Mouse (Mus musculus) layer of hippocampus, adult 2 months (tissue): Measurements from ENCODE around the gene Nckap5. TPM values are rescaled to one million over a fixed set of nuclear protein-coding genes. Genes with fewer than 3 reads are reported as not detected.

Source experiments
- DNase-seq, 2 experiments: peaks; one replicate each; pipeline ENCODE4 v3.0.0; 2022; ENCODE audit warnings: low spot score in 2 of 2
- H3K27ac ChIP-seq: fragments of 200-600 bp; 2 replicates; pipeline ENCODE4 v1.8.1; 2022
- H3K4me3 ChIP-seq: fragments of 200-600 bp; 2 replicates; pipeline ENCODE4 v1.8.1; 2022; ENCODE audit warnings: mild to moderate bottlenecking
- CTCF ChIP-seq: fragments of 200-600 bp; conservative IDR thresholded peaks from 2 replicates; pipeline ENCODE4 v1.8.1; 2022; ENCODE audit warnings: antibody characterized with exemption, mild to moderate bottlenecking, moderate library complexity
- total RNA-seq, 2 experiments: library from RNA; stranded (reverse); gene quantifications; 2 replicates each; pipeline ENCODE4 v1.2.3; 2021

Nckap5 gene
- total RNA-seq, 2 experiments from 2014 or later = 10.5 to 11.8 TPM

DNA sequence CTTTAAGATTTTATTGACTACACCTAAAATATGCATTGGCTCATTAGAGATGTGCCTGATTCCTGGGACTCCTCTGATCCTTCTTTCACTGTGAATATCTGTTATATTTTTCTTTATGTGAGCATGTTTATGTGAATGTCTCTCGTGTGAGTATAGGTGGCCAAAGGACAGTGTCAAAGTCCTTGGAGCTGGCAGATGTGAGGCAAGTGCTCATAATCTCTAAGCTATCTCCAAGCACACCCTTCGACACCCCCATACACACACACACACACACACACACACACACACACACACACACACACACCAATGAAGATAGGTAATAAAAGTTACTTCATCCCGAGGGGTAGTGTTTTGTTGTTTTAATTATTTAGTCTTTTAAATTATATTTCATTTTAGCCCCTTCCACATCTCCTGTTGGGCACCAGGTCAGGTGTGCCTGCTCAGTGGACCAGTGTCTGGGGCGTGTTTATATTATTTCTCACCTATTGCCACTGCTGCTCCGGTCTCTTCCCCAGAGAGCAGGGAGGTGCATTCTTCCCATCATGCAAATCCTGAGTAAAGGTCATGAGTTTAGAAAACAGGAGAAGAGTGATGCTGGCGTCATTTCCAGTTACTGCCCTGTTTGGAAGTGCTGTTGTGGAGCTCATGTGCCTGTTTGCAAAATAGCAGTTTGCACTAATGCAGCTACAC lies 469.9 kb downstream of the Nckap5 start:
- no peak for TF ChIP-seq CTCF
- H3K4me3 ChIP-seq = no peak overlapping the region
- H3K27ac ChIP-seq = no peak overlapping the region
- DNase-seq = no peak

DNA sequence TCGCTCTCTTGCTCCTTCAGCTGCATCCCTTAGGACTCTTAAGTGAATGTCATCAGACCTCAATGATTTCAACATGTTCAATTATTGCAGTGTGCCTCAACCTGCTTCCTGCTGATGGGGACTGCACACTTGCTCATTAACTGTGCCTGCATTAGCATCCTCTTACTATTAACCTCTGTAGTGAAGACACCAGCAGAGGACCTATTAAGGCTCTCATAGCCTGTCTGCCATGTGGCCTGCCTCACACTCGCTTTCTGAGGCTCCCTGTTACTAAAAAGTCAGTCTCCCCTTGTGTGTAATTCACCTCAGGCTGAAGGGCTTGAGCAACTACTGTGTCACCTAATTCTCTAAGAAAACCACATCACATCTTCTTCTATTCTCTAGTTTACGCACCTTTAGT lies 470.5 kb downstream of the Nckap5 start:
- Histone ChIP-seq H3K4me3 (no peak overlapping the region), H3K27ac (no peak overlapping the region)
- no peak for DNase-seq
- no peak for TF ChIP-seq CTCF

DNA sequence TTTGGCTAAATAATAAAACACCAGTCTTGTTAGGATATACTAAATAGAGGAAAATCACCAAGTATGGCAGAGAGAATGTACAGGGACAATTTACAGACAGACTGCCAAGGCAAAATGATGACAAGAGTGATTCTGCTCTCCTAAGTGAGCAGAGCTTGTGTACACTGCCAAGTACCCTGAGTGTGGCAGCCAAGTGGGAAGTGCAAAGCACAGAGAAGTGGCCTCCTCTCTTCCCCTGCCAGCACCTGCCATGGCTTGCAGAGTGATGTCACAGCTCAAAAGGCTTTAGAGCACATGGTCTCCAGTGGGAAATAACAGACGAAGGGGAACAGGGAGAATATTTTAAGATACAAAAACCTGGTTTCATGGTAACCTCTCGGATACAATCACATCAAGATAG lies 488.8 kb downstream of the Nckap5 start:
- no peak for DNase-seq
- TF ChIP-seq CTCF = no peak
- no peak overlapping the region for H3K27ac ChIP-seq
- H3K4me3 ChIP-seq = no peak overlapping the region

DNA sequence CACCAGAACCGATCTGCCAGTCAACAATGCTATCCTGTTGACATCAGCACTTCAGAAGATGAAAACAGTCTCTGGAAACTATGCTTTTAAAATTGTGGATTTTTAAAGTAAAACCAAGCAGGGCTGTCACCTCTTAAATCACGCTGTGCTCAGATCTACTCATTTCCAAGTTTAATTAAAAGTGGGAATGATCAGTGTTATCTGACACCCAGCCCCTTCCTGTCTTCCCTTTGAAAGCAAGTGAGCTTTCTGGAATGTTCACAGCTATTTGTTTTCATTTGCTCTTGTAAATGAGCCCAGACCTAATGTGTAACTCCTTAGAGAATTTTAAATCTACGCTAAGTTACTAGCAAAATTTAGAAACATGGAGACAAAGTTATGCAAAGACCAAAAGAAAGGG lies 491.3 kb downstream of the Nckap5 start:
- no peak for TF ChIP-seq CTCF
- H3K4me3 ChIP-seq = no peak overlapping the region
- no peak overlapping the region for H3K27ac ChIP-seq
- no peak for DNase-seq

DNA sequence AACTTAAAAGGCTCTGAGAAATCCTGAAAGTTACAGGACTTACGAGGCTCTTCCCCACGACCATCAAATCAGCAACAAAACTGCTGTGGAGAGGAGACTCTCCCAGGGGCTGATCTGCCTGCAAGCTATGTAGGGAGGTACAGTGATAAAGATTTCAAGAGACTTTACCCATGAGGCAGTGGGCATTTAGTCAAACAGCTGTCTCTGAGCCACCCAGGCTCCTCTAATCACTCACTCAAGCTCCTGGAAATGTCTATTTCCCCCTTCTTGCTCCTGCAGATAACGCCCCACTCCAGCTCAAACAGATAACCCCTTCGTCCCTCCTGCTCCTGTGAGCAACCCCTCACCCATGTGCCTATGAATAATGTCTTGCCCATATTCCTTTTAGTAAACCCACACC lies 496.4 kb downstream of the Nckap5 start:
- no peak for TF ChIP-seq CTCF
- Histone ChIP-seq H3K27ac (no peak overlapping the region), H3K4me3 (no peak overlapping the region)
- DNase-seq = no peak

DNA sequence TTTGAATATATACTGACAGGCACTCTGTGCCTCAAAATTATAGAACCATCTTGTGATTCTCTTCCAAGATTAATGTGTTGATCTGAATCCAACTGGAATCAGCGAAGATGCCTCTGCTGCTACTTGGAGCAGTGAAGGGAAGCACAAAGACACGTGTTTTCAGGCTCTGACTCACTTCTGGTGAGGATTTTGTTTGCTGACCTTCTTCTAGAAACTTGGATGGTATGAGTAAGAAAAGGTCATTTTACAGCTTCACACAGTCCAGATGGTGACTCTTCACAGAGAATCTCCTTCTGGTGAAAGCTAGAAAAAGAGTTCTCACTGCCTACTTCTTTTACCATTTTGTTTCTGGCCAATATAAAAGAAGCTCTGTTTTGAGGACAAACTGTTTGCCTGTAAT lies 498.6 kb downstream of the Nckap5 start:
- no peak for TF ChIP-seq CTCF
- Histone ChIP-seq H3K4me3 (no peak overlapping the region), H3K27ac (0 out of 2 replicates have a peak overlapping the region, but pooled peaks have one; percentile 29)
- peak; percentile 22 to 46 for DNase-seq

DNA sequence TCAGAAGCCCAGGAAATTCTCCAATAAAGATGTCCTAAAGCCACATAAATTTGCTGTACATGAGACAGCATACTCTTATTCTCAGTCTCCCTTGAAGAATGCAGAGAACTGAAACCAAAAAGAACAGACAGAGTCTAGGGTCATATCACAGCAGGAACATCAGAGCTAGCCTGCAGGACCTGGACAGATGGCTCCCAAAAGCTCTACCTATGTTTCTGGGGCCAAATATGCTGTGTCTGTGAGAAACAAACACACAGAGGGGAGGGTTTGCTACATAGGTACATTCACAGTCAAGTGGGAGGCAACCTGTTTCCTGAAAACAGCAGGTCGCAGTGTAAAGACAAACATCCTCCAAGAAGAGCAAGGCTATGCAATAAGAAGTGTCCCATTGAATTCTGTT lies 509.9 kb downstream of the Nckap5 start:
- Histone ChIP-seq H3K27ac (no peak overlapping the region), H3K4me3 (no peak overlapping the region)
- TF ChIP-seq CTCF = no peak
- no peak for DNase-seq

DNA sequence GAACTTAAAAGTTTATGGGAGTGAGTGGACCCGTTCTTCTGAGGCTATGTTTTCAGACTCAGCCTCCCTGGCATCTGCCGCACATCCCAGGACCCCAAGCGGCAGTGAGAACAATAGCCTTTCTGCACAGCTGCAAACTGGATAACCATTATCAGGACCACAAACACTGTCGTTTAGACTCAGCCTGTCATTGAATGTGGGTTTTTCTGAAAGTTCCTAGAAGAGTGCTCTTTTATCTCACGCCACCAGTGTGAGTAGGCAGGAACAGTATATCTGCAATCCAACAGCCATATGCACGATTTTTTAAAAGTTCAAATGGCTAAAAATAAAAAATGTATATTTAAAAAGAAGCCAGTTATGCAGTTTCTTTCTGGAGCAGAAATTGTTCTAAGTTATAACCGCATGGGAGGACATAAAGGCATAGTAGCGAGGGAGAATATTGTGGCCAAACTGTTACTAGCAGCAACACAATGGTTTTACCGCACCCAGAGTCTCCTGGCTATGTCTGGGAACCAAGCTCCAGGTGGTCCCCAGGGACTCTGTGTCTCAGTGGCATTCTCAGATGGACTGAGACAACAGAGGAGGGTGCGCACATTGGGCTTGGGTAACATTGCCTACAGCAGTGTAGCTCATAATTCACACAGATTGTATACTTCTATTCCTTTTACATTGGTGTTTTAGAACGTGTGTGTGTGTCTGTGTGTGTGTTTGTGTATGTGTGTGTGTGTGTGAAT lies 512.6 kb downstream of the Nckap5 start:
- Histone ChIP-seq H3K27ac (no peak overlapping the region), H3K4me3 (no peak overlapping the region)
- no peak for DNase-seq
- peak; percentile 27; the same call in 1 of the 2 replicates for TF ChIP-seq CTCF

DNA sequence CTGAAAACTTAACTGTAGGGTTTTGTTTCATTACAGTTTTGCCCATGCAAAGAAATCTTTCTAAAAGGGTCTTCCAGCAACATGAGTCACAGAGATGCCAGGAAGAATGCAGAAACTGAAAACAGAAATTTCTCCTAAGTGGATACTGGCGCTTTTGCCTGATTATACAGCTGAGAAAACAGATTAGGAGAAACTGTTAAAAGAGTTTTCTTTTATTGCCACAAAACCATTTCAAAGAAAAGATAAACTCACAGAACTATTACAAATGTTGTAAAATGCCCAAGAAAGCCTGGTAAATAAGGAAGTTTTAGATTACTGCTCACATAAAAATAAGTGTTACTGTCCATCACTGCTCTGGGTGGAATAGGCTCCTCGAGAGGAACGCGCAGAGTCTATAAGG lies 513.3 kb downstream of the Nckap5 start:
- Histone ChIP-seq H3K27ac (no peak overlapping the region), H3K4me3 (no peak overlapping the region)
- DNase-seq = no peak
- no peak for TF ChIP-seq CTCF

DNA sequence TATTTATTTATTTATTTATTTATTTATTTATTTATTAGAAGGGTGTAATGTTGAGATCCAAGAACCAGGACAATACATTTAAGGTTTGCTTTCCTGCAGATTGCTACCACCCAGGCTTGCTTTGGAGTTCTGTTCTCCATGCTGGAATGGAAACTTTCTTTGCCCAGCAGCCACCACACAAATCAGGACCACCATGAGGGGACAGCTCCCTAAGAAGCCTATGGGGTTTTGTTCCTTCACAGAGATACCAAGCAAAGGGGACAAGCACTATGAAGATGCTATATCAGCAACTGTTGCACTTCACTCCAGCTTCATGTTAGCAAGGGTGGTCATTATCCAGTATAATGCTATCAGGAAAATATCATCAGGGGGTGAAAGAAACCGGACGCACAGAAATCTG lies 513.7 kb downstream of the Nckap5 start:
- no peak overlapping the region for H3K27ac ChIP-seq
- no peak for TF ChIP-seq CTCF
- H3K4me3 ChIP-seq = no peak overlapping the region
- no peak for DNase-seq

DNA sequence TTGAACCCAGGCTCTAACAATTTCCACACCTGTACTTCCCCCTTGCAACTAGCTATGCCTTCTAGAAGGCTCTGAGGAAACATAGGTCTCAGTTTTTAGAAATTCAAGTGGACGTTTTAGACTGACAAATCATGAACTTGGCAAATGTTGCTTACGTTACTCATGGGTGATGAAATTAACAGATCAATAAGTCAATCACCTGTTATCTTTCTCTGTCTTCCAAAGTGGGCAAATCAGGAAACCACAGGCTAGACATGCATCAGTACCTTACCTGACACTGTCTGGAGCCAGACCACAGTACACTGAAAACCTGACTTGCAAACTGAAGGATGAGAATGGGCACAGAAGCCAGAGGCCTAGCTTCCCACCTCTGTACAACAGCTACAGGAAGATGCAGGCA lies 529.5 kb downstream of the Nckap5 start:
- Histone ChIP-seq H3K4me3 (no peak overlapping the region), H3K27ac (no peak overlapping the region)
- DNase-seq = no peak
- no peak for TF ChIP-seq CTCF

DNA sequence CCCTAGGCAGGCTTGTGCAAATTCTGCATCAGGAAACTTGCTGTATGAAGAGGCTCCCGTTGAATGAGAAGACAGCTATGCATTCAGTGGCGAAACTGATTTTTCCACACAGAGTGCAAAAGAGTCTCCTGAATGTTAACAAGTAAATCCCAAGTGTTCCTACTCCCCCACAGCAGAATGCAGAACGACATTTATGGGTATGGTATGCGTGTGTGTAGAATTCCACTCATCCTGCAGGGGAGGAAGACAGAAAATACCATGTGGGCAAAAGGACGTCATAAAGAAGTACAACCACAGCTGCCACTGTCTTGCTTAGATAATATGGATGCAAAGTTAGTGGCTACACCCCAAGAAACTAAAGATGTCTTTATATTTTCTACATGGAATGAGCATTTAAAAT lies 565.7 kb downstream of the Nckap5 start:
- DNase-seq = peak; percentile 21 to 63
- Histone ChIP-seq H3K4me3 (no peak overlapping the region), H3K27ac (no peak overlapping the region)
- 0 out of 2 replicates have a peak, but pooled peaks have one; percentile 2 for TF ChIP-seq CTCF

DNA sequence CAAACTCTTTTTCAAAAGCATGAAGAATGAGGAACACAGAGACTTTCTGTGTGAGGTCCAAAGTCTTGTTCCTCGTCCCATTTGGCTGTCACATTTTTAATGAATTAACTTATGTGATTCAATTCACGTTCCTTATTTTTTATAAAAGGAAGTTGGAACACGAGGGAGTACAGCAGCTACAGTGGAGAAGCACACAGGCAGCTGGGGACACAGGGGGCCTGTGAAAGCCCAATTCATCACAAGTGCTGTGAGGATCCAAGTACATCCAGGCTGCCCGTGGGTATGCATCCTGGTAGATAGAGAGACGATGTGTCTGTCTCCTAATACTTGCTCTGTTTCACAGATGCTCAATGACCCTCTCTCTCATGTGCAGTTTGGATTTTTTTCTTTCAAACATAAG lies 576.2 kb downstream of the Nckap5 start:
- Histone ChIP-seq H3K27ac (0 out of 2 replicates have a peak overlapping the region, but pooled peaks have one; percentile 1), H3K4me3 (no peak overlapping the region)
- TF ChIP-seq CTCF = no peak
- no peak for DNase-seq

DNA sequence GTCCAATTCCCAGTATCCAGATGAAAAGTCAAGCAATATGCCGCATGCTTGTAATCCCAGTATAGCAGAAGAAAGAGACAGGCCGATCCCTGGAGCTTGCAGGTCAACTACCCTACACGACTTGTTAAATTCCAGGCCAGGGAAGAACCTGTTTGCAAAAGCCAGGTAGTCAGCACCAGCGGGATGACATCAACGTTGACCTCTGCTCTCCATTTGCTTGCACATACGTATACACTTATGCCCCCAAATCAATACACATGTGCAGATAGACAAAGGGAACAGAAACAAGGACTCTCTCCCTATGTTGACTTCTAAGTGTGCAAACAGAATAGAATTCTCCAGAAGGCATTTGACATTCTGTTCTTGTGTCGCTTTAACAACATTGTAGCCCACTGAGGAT lies 576.7 kb downstream of the Nckap5 start:
- H3K4me3 ChIP-seq = no peak overlapping the region
- no peak for DNase-seq
- H3K27ac ChIP-seq = 0 out of 2 replicates have a peak overlapping the region, but pooled peaks have one; percentile 1
- TF ChIP-seq CTCF = no peak
